Mouse (Mus musculus) CD4-positive, CD25-positive, alpha-beta regulatory T cell (primary cell): ENCODE data around the gene Tas1r2. TPM values are rescaled to one million over a fixed set of nuclear protein-coding genes. Genes with fewer than 3 reads are reported as not detected.

Experiments
- polyA plus RNA-seq: library from polyadenylated mRNA; unstranded; fragments of 100-300 nt; shearing (Covaris generic); gene quantifications from one replicate; pipeline ENCODE4 v1.2.1, GENCODE M21; 2017

Tas1r2 gene
- polyA plus RNA-seq: not detected

GRCm38 (mm10) chr4:139653238-139653637 is at the start of gene Tas1r2:
Gene Tas1r2 (plus strand): TSS chr4:139653538.

DNA sequence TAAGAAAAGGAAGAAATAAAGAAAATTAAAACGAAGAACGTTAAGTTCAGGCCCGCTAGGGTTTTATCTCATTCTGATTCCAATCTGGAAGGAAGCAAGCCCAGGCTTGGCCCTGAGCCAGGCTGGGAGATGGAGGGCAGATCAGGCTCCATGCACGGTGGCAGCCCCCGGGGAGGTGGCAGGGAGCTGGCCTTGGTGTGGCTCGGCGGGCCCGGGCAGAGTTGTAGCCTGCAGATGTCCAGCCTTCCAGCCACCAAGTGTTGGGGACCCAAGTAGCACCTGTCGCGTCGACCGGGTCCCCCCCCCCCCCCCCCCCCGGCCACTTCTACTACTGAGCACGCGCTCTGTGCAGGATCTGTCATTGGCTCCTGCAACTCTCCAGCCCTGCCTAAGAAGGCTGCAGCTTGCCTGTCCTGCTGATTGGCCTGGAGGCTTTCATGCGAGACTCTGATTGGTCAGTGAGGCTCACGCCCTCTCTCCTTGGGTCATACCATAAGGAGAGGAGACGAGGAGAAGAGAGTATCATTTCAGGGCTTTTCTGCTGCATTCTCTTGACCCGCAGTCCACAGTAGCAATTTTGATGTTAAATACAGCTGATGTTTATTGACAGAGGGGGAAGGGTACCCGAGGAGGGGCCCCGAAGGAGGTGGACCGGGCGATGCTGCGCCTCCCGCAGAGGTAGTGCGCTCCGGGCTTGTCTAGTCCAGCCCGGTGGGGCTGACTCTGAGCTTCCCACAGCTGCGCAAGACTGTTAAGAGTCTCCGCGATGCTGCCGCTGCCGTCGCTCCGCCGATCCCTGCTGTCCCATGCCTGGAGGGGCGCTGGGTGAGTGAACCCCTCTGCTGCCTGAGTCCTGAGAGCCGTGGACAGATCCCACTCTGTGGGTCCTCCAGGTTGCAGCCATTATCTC is 30.7 kb upstream of the Tas1r2 start, which contains the start of gene Aldh4a1:
Gene Aldh4a1 (plus strand): TSS at position 494 of the 910 bp plus-strand sequence.

Other genes starting within 250 kb of the Tas1r2 start
- gene Iffo2, start 123.0 kb upstream of the Tas1r2 start, polyA plus RNA-seq: 4.7 TPM
- not detected for gene Gm21969, start 50.4 kb upstream of the Tas1r2 start, polyA plus RNA-seq
- 25.3 TPM for gene Aldh4a1, start 30.7 kb upstream of the Tas1r2 start, polyA plus RNA-seq
- gene Pax7, start 180.0 kb downstream of the Tas1r2 start, polyA plus RNA-seq: not detected